Mouse (Mus musculus) liver, embryonic 11.5 days (tissue): ENCODE measurements at regions not wholly inside any gene's neighbourhood (a gene's known extent, or its start where the extent isn't known, plus 50 kb on each side); places are given as distances from the start of the nearest gene placed in this dataset.

Source experiments
- ATAC-seq: fragments of 200-750 bp; cut with Nextera tagmentation; replicated peaks from 2 replicates; pipeline ENCODE4 v1.8.0; 2017; ENCODE audit warnings: moderate number of reproducible peaks, mild to moderate bottlenecking, moderate TSS enrichment, moderate library complexity; ENCODE audit not compliant: low FRiP score
- DNase-seq: peaks from one replicate; pipeline ENCODE4 v3.0.0-alpha.2; 2017; ENCODE audit warnings: low spot score
- H3K27ac ChIP-seq: fragments of 300-500 bp; sonication (generic); 2 replicates; pipeline ENCODE4 v1.5.1; 2014; ENCODE audit warnings: mild to moderate bottlenecking, low read depth, low read length, control low read depth
- H3K27me3 ChIP-seq: fragments of 300-500 bp; sonication (generic); replicated peaks from 2 replicates; pipeline ENCODE4 v1.6.1; 2014; ENCODE audit warnings: low read length, mixed read lengths; ENCODE audit not compliant: control insufficient read depth, insufficient read depth
- H3K36me3 ChIP-seq: fragments of 300-500 bp; sonication (generic); 2 replicates; pipeline ENCODE4 v1.6.1; 2014; ENCODE audit warnings: mild to moderate bottlenecking, low read length, moderate library complexity, mixed read lengths; ENCODE audit not compliant: control insufficient read depth, insufficient read depth
- H3K4me1 ChIP-seq: fragments of 300-500 bp; sonication (generic); replicated peaks from 2 replicates; pipeline ENCODE4 v1.6.1; 2014; ENCODE audit warnings: low read length, mixed read lengths; ENCODE audit not compliant: control insufficient read depth, insufficient read depth
- H3K4me2 ChIP-seq: fragments of 300-500 bp; sonication (generic); 2 replicates; pipeline ENCODE4 v1.6.1; 2014; ENCODE audit warnings: mild to moderate bottlenecking, control low read depth, moderate library complexity
- H3K4me3 ChIP-seq: fragments of 300-500 bp; sonication (generic); 2 replicates; pipeline ENCODE4 v1.5.1; 2014; ENCODE audit warnings: low read depth, low read length, control low read depth
- H3K9ac ChIP-seq: fragments of 300-500 bp; sonication (generic); 2 replicates; pipeline ENCODE4 v1.6.1; 2014; ENCODE audit warnings: low read depth, low read length, control low read depth
- H3K9me3 ChIP-seq: fragments of 300-500 bp; sonication (generic); 2 replicates; pipeline ENCODE4 v1.6.1; 2016; ENCODE audit warnings: low read length, inconsistent platforms, mixed read lengths; ENCODE audit not compliant: control insufficient read depth
- WGBS: fragments of 180-500 bp; shearing (Covaris S2); extraction: QIAGEN DNeasy Blood & Tissue Kit; methylation state at CpG from one replicate; pipeline ENCODE4 v1.1.7; 2014; 5-methylcytosine and 5-hydroxymethylcytosine counted together

DNA sequence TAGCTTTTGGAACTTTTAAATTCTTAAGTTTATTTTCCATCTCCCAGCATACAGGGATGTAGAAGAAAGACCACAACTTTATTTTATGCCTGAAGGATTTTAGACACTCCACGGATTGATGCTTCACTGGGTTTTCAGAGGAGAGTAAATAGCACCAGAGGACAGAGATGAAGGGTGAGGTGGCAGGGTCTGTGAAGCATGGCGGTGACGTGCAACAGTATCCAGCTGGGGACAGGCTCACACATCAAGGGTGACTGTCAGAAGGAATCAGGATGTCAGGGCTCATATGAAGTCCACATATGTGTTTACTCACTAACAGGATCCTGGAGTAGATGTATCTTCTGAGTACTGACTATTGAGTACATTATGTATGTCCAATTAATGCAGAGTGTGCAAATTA lies 402.8 kb upstream of the Robo2 start:
- no peak overlapping the region for H3K4me2 ChIP-seq
- no peak overlapping the region for H3K9ac ChIP-seq
- 78% methylated on average over 3 of the region's 3 CpGs for WGBS
- ATAC-seq (no peak), DNase-seq (no peak)
- no peaks in the 10 kb centered on the region for H3K9me3 ChIP-seq
- H3K36me3 ChIP-seq, result no peaks in the 10 kb centered on the region
- H3K4me1 ChIP-seq, result no peaks in the 10 kb centered on the region
- no peak overlapping the region for H3K27ac ChIP-seq
- H3K27me3 ChIP-seq, result no peaks in the 10 kb centered on the region
- no peak overlapping the region for H3K4me3 ChIP-seq

DNA sequence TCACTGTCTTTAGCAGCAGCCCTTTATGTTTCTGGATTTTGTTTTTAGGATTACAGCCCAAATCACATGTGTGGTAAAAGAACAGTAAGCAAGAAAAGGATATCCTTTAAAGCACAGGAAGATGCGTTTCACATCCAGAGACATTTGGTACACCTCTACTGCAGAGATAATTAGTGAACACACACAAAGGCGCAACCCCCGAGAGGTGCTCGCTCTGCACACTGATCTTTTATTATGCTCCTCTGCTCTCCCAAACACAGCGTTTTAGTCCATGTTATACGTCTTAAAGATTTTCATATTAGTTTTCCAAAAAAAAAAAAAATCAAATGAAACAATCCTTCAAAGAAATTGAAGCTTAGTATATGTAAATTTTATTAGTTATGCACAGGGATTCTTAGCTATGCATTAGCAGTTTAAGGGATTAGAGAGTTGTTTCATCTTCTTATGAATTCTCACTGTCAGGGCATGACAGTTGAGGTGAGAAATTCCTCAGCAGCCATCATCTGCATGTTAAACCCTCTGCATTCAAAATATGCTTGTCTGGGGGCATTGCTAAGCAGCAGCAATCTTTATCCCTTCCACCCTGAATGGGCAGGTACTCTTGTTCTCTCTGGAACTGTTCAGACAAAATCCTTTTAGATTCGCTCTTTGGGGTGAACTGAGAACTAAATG lies 397.7 kb upstream of the Robo2 start:
- no peak for DNase-seq

DNA sequence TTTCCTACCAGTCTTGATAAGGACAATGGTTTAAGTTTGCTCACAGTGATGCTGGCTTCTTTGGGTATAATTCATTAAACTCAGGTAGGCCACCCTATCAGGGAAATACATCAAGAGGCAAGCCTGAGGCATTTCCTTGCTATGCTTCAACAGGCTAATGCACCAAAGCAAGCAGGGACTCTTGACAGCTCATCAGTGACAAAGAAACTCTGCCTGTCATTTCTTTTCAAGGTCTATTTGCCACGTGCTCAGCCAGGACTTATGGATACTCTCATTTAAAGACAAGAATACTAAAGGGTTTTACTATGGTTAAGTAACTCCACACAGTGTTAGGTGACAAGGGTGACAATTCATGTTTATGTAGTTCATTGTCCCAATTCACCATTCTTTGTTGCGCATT lies 395.1 kb upstream of the Robo2 start:
- no peaks in the 10 kb centered on the region for H3K36me3 ChIP-seq
- no peaks in the 10 kb centered on the region for H3K4me1 ChIP-seq
- 71% methylated on average over 2 of the region's 2 CpGs for WGBS
- no peaks in the 10 kb centered on the region for H3K9me3 ChIP-seq
- no peak for DNase-seq
- no peak overlapping the region for H3K4me2 ChIP-seq
- no peak overlapping the region for H3K9ac ChIP-seq
- no peak overlapping the region for H3K27ac ChIP-seq
- ATAC-seq, result no peak
- no peaks in the 10 kb centered on the region for H3K27me3 ChIP-seq
- H3K4me3 ChIP-seq, result no peak overlapping the region

More for the DNA sequence above, 397.7 kb upstream of the Robo2 start:
- H3K4me1 ChIP-seq, result no peaks in the 10 kb centered on the region
- no peak overlapping the region for H3K4me2 ChIP-seq
- H3K36me3 ChIP-seq, result no peaks in the 10 kb centered on the region
- no peak overlapping the region for H3K9ac ChIP-seq
- no peak for ATAC-seq
- 62% methylated on average over 7 of the region's 7 CpGs for WGBS
- H3K9me3 ChIP-seq, result no peaks in the 10 kb centered on the region
- no peaks in the 10 kb centered on the region for H3K27me3 ChIP-seq
- H3K4me3 ChIP-seq, result no peak overlapping the region
- no peak overlapping the region for H3K27ac ChIP-seq

DNA sequence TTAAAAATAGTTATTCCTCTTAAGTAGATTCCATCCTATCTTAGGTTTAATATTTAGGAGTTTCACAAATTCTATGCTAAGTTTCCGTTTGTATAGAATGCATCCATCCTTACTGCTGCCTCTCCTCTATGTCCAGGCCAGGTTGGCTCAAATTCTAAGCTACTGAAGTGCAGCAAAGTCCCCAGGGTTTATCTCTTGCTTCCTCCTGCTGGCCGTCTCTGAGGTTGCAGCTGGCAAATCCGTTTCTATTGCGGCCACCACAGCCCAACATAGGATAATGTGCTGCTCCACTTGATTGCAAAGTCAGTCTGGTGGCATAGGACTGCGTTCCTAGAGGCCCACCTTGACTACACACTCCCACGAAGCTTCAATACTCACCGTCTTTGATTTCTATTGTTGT lies 389.7 kb upstream of the Robo2 start:
- H3K27ac ChIP-seq, result no peak overlapping the region
- no peak overlapping the region for H3K9ac ChIP-seq
- no peaks in the 10 kb centered on the region for H3K27me3 ChIP-seq
- no peak overlapping the region for H3K4me3 ChIP-seq
- H3K9me3 ChIP-seq, result no peaks in the 10 kb centered on the region
- H3K4me2 ChIP-seq, result no peak overlapping the region
- ATAC-seq (peak; percentile 62; the same call in 1 of the 2 replicates), DNase-seq (peak; percentile 39)
- 11% methylated on average over 7 of the region's 7 CpGs for WGBS
- no peaks in the 10 kb centered on the region for H3K36me3 ChIP-seq
- no peaks in the 10 kb centered on the region for H3K4me1 ChIP-seq

DNA sequence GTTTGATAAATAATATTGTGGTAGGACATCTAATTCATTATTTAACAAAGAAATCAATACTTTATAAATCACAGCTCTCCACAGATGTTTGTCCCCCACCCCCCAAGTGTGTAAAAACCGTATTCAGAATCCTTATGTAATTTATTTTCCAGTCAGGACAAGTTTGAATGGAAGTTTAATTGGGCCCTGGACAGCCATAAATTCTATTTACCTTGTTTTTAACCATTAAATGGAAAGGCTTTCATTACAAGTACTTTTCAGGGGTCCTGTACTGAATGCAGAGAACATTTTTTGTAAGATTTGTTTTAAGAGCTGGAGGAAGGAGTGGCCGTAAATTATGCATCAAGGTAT lies 384.7 kb upstream of the Robo2 start:
- no peak overlapping the region for H3K4me3 ChIP-seq
- H3K4me2 ChIP-seq, result no peak overlapping the region
- no peak overlapping the region for H3K27ac ChIP-seq
- no peak overlapping the region for H3K9ac ChIP-seq
- DNase-seq, result no peak
- no peaks in the 10 kb centered on the region for H3K4me1 ChIP-seq
- no peaks in the 10 kb centered on the region for H3K9me3 ChIP-seq
- 65% methylated on average over 2 of the region's 2 CpGs for WGBS
- H3K27me3 ChIP-seq, result no peaks in the 10 kb centered on the region
- ATAC-seq, result no peak
- no peaks in the 10 kb centered on the region for H3K36me3 ChIP-seq

DNA sequence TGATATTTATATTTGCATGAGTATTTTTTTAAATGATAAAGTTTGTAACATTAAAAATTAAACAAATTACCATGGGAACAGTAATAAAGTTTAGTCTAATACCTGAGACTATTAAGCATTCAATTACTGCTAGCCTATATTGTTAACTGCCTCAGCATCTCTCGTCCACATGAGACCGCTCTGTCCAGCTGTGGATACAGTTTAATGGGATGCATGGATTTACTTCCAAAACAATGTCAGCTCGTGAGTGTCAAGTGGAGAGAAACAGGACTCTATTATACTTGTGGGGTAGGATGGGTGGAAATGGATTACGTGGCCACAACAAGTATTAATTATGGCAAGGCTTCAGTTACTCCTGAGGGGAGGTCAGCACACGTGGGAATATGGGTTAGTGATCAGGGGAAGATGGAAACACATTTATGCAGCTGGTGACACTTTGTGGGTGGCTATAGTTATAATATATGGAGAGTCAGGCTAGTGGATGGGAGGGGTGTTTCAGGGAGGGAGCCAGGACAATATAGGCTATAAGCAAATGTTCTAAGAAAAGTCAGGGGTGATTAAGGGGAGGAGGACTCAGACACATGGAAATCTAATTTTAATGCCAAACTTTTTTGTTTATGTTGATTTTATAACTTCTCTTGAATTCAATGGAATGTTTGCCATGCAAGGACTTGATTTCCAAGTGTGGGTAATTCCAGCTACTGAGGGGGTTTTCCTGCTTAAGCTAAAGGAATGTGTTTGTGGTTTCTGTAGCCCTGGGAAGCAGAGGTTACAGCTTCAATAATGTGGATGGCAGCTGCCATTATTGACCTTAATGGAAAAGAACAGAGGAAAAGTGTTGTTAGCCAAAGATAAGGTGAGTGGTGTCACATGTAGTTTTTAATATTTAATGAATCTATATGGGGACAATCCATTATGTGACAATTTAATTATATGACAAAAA lies 384.0 kb upstream of the Robo2 start:
- H3K4me2 ChIP-seq, result no peak overlapping the region
- no peak overlapping the region for H3K9ac ChIP-seq
- WGBS, result 65% methylated on average over 5 of the region's 5 CpGs
- no peaks in the 10 kb centered on the region for H3K27me3 ChIP-seq
- no peak for DNase-seq
- H3K9me3 ChIP-seq, result no peaks in the 10 kb centered on the region
- no peak overlapping the region for H3K4me3 ChIP-seq
- no peaks in the 10 kb centered on the region for H3K4me1 ChIP-seq
- H3K27ac ChIP-seq, result no peak overlapping the region
- ATAC-seq, result no peak
- H3K36me3 ChIP-seq, result no peaks in the 10 kb centered on the region

DNA sequence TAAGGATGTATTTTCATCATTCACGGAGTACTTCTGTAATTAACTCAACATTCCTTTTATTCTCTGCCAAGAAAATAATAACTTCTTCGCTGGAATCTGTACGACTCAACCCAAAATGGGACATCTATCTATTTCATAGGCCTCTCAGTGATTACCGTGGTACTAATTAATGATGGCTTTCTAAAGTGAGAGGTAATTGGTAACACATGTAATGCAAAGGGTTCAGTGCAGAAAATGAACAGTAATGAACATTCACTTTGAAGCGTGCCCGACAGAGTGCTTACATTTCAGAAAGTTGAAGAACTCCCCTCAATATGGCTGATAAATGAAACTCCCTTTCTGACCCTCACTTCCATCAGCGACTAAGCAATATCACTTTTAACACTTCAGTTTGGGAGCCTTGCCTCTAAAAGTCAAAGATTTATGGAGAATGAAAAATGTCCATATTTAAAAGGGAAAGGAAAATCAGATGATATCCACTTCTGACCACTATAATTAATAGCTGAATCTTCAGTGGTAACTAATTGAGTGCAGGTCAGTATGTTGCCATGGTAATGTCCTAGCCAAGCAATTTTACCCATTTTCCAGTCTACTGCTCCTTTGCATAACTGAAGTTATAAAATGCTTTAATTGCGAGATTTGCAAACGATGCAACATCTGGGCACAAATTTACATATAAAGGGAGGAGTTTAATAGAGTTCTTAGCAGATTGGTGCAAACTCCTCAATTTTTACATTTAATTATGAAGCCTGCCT lies 373.9 kb upstream of the Robo2 start:
- no peak for DNase-seq
- Histone ChIP-seq H3K9ac (no peak overlapping the region), H3K4me3 (no peak overlapping the region), H3K4me2 (no peak overlapping the region), H3K27me3 (no peaks in the 10 kb centered on the region), H3K36me3 (no peaks in the 10 kb centered on the region), H3K27ac (no peak overlapping the region), H3K9me3 (no peaks in the 10 kb centered on the region), H3K4me1 (no peaks in the 10 kb centered on the region)
- no peak for ATAC-seq
- 70% methylated on average over 9 of the region's 9 CpGs for WGBS

DNA sequence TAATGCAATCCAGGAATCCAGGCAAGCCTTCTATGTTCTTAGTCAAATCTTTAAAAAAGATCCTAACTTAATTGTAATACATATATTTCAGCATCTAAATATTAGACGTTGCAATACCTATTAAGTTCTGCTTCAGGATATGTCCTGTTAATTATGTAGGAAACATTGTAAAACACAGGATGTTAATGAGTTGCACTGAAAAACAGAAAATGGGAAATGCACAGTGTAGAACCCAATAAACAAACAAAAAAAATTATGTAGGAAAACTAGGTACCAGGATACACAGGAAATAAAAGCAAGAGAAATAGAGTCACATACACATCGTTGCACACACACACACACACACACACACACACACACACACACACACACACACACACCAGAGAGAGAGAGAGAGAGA lies 368.8 kb upstream of the Robo2 start:
- no peak for ATAC-seq

More for the DNA sequence above, 368.8 kb upstream of the Robo2 start:
- Histone ChIP-seq H3K27me3 (no peaks in the 10 kb centered on the region), H3K36me3 (no peaks in the 10 kb centered on the region), H3K9ac (no peak overlapping the region), H3K4me2 (no peak overlapping the region), H3K4me1 (no peaks in the 10 kb centered on the region), H3K4me3 (no peak overlapping the region), H3K27ac (no peak overlapping the region), H3K9me3 (no peaks in the 10 kb centered on the region)
- WGBS, result 74% methylated on average over 2 of the region's 2 CpGs
- DNase-seq, result no peak
